Mouse (Mus musculus) bone marrow, adult 2 months (tissue): ENCODE data around the gene Per1.

Experiments used
- CTCF ChIP-seq: fragments of 200-500 bp; IDR thresholded peaks from 2 replicates; pipeline ENCODE4 v1.5.1; 2011; ENCODE audit warnings: low read length, control low read depth; ENCODE audit not compliant: control insufficient read depth, insufficient read depth
- POLR2A ChIP-seq: fragments of 200-500 bp; IDR thresholded peaks from 2 replicates; pipeline ENCODE4 v1.6.1; 2011; ENCODE audit warnings: low read depth, mild to moderate bottlenecking, control low read depth, low read length, borderline replicate concordance; ENCODE audit not compliant: control insufficient read depth

DNA sequence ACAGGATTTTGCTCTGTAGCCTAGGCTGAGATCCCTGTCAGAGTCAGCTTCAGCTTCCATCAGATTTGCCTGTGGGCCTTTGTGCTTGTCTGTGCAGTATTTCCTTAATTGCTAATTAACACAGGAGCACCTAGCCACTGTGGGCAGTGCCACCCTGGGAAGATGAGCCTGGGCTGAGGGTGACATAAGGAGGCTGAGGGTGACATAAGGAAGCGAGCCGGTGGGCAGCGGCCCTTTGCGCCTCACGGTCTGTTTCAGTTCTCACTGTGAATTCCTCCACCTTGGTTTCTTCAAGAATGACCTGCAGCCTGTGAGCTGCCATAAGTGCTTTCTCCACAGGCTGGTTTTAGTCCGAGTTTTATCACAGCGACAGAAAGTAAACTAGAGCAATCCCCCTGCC lies 13.4 kb upstream of the Per1 start:
- TF ChIP-seq CTCF (no peak), POLR2A (no peak)
